Mouse (Mus musculus) heart, postnatal 4 days (tissue): ENCODE data around the gene Ahnak2. TPM values are rescaled to one million over a fixed set of nuclear protein-coding genes. Genes with fewer than 3 reads are reported as not detected.
A peak's percentile ranks its signal among the peaks of the same experiment; 100 is the strongest.

Source experiments
- DNase-seq: peaks from one replicate; pipeline ENCODE4 v3.0.0; 2021
- microRNA-seq, 2 experiments: library from miRNA; unstranded; fragments of <30 nt; microRNA quantifications; one replicate each; pipeline ENCODE4 v1.2.0; 2021 to 2022
- total RNA-seq, 2 experiments: library from RNA; stranded (reverse); gene quantifications; 2 replicates each; pipeline ENCODE4 v1.2.3; 2021

The Ahnak2 gene
- total RNA-seq, 2 experiments from 2014 or later = 13.5 to 16.8 TPM

DNA sequence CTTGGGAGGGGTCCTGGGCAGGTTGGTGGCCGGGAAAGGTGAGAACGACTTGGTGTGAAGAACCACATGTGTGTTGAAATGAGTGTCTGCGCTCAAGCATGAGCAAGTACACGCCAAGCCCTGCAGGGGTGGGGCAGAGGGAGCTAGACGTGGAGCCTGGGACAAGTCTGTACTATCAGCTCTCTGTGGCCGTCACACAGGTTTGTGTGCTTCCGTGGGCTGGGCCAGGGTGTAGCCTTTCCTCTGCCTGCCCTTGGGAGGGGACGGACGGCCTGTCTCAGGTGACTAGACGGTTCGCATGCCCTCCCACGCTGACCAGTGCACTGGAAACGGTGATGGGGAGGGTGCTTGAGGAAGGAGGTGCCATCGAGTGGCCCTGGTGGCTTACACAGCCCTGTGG is 71.6 kb downstream of the Ahnak2 start:
- no peak for DNase-seq

DNA sequence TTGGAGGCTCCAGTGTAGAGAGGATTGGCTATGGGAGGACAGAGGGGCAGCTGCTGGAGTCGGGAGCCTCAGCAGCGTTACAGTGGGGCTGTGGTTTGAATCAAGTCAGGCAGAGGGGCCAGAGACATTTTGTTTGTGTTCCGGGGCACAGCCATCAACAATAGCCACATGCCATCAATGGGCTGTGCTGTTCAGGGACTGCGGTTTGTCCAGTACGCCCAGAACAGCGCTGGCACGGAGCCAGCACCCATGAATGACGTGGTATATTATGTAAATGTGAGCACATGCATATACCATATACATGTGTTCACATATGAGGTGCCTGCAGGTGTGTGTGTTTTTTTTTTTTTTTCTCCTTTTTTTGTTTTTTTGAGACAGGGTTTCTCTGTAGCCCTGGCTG is 74.7 kb downstream of the Ahnak2 start:
- no peak for DNase-seq

DNA sequence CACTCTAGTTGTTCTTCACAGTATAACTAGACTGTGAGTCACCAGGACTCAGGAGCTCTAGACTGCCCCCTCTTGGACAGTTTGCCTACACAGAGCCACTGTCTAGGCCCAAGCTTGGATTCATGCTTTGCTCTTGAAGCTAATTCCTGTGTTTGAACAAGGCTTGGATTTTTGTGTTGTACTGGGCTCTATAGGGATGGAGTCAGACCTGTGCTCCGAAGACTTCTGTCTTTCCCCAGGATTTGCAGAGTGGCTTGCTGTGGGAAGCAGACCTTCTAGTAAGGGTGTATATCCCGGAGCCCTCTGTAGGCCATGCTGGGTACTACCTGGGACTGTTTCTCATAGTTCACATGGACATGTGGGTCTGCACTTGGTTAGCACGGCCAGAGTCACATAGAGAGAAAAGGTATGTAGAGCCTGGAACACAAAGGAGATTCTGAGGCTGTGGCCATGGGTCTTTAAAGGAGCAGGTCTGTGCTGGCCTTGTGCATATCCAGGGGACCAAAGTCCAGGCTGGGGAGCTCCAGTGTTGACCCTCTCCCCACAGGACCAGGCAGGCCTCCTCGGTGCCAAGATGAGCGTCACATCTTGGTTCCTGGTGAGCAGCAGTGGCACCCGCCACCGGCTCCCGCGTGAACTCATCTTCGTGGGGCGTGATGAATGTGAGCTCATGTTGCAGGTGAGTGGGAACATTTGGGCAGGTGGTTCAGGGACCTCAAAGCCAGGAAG is 78.2 kb downstream of the Ahnak2 start:
- DNase-seq = peak; percentile 82

DNA sequence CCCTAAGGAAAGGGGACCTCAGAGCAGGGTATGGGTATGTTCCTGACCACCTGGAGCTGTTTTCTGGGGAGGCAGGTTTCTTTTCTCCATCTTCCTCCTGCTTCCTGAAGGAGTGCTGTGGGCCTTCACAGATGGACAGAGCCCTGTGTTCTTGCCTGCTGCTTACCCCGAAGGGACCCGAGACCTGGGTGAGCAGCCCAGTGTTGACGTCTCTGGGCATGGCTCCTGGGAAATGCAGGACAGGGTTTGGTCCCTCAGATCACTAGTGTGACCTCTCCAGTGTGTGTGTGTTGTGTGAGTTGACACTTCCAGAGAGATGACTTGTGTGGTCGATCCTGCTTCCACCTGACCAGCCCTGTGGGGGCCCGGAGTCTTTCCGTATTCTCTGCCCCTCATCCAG is 79.0 kb downstream of the Ahnak2 start:
- DNase-seq = no peak

DNA sequence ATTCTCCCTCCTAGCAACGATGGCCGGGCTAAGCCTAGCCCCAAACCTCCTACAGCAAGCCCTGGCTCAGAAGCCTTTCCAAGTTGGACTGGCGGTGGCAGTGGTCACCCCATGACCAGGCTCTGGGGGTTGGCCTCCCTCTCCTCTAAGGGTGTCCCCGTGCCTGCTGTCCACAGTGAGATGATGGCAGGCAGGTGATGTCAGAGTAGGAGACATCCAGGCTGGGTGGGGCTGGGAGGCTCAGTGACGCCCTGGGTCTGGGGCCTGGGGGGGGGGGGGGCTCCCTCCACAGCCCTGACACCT is 79.5 kb downstream of the Ahnak2 start:
- DNase-seq = no peak

DNA sequence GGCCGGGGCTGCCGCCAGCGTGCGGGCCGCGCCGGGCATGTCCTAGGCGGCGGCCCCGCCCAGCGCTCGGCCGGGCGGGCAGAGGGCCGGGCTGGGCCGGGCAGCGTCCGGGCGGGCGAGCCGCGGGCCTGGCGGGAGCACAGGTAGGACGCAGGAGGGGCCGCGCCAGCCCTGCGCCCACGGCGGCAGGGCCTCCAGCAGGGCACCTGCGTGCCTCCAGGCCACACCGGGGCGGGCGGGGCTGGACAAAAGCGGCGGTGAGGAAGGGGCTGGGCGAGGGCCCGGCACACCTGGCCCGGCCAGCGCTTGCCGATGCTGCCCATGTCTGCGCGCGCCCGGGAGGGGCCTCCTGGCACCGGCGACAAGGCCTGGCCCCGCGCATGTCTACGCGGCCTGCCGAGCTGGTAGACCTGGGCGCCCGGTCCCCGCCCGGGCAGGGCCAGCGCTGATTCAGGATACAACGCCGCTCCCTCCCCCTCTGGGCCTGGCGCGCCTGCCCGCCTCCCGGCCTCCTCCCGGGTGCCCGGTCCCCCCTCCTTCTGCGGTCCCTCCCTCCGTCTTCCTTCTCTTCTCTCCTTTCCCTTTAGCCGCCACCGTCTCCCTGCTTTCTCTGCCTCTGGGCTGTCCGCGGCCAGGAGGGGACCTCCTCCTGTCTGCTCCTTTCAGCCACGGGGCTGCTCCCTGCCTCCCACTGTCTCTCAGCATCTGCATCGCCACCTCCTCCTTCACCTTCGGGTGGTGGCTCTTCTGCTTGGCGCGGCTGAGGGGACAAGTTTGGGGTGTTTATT is 80.0 kb downstream of the Ahnak2 start:
- peak; percentile 61 for DNase-seq

Small RNAs within 50 kb of the gene (microRNA-seq; reads per million reads assigned to microRNA genes)
- gene Mir6940 = 0.35 to 0.41 reads per million in 2 experiments

Other genes starting within 250 kb of the Ahnak2 start
- gene Inf2, start 213.9 kb downstream of the Ahnak2 start, total RNA-seq = 10 to 100 TPM; 18.6 to 19.7 TPM
- gene Adssl1, start 182.6 kb downstream of the Ahnak2 start, total RNA-seq = 100 to 1,000 TPM; 135 to 137 TPM
- 10 to 100 TPM; 39.9 to 43.2 TPM for gene Siva1, start 158.0 kb downstream of the Ahnak2 start, total RNA-seq
- 100 to 1,000 TPM; 352 to 392 TPM for gene Akt1, start 127.8 kb downstream of the Ahnak2 start, total RNA-seq
- gene Zbtb42, start 123.8 kb downstream of the Ahnak2 start, total RNA-seq = 10 to 100 TPM in 1 of 2 experiments, 1 to 10 TPM in 1; 10.0 to 10.1 TPM
- 10 to 100 TPM; 13.1 to 14.1 TPM for gene Cep170b, start 82.2 kb downstream of the Ahnak2 start, total RNA-seq
- 1 to 10 TPM; 3.4 to 4.1 TPM for gene Pld4, start 42.0 kb downstream of the Ahnak2 start, total RNA-seq
- gene Clba1, start 6.3 kb upstream of the Ahnak2 start, total RNA-seq = 1 to 10 TPM; 4.5 to 6.0 TPM
- gene Cdca4, start 26.8 kb upstream of the Ahnak2 start, total RNA-seq = 10 to 100 TPM; 25.8 to 26.8 TPM
- under 1 TPM; 0.16 to 0.17 TPM for gene Gpr132, start 65.6 kb upstream of the Ahnak2 start, total RNA-seq
- 10 to 100 TPM; 29.1 to 29.2 TPM for gene Jag2, start 127.1 kb upstream of the Ahnak2 start, total RNA-seq
- gene Nudt14, start 139.5 kb upstream of the Ahnak2 start, total RNA-seq = 10 to 100 TPM; 10.3 to 15.7 TPM
- gene Btbd6, start 173.8 kb upstream of the Ahnak2 start, total RNA-seq = 10 to 100 TPM; 26.0 to 28.1 TPM
- 10 to 100 TPM; 38.3 to 40.8 TPM for gene Brf1, start 198.0 kb upstream of the Ahnak2 start, total RNA-seq
- gene Pacs2, start 211.9 kb upstream of the Ahnak2 start, total RNA-seq = 10 to 100 TPM; 31.8 to 33.4 TPM